ENCODE assay signal across 26 mouse cellular contexts in the genomic region with DNA sequence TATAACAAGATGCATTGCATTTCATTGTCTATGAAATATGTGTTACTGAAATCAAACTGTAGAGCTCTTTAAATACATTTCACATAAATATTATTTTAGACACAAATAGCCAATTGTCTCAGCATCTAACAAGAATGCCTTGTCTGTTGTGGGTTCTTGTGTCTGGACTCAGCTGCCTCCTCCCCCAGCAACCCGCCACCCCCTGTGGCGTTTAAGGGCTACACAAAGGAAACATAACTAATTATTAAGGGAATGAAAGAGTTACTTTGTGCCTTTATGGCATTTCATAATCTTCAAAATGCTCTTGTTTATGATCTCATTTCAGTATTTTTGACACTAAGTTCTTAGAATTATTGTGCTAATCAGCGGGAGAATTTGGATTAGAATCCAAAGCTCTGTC.
"Had no signal": no experiment of that assay in that cellular context is flagged by ENCODE, and none has a peak within 500 bp of the region (broad histone marks: within the 10 kb centered on the region; RNA-seq: fewer than 3 reads in every experiment).

No protein-coding gene starts in this region.

- H3K27me3 ChIP-seq: embryonic facial prominence, embryonic 12.5 days; embryonic facial prominence, embryonic 13.5 days; embryonic facial prominence, embryonic 15.5 days; forebrain, embryonic 12.5 days; forebrain, embryonic 13.5 days; forebrain, embryonic 15.5 days had no signal

- DNase-seq: cerebellum, adult 8-10 months; cerebellum, adult 9-10 months; cerebellum, adult 9-11 months; cerebellum, postnatal 14 days; cerebellum, postnatal 25 days; cerebellum, postnatal 36 days; embryo, embryonic 11 days; forebrain, postnatal 0 days; gastrocnemius, adult 2 months; gastrocnemius, postnatal 14 days; gastrocnemius, postnatal 25 days; gastrocnemius, postnatal 36 days; heart, adult 11 months; heart, adult 18-20 months; heart, adult 2 months had no signal

- H3K36me3 ChIP-seq: embryonic facial prominence, embryonic 10.5 days; embryonic facial prominence, embryonic 12.5 days; embryonic facial prominence, embryonic 13.5 days; embryonic facial prominence, embryonic 15.5 days; forebrain, embryonic 10.5 days; forebrain, embryonic 12.5 days; forebrain, embryonic 15.5 days had no signal

- ATAC-seq: forebrain, embryonic 13.5 days; forebrain, embryonic 14.5 days; forebrain, embryonic 15.5 days; forebrain, embryonic 16.5 days; forebrain, postnatal 0 days had no signal

- H3K4me3 ChIP-seq: embryonic facial prominence, embryonic 10.5 days; embryonic facial prominence, embryonic 12.5 days; embryonic facial prominence, embryonic 13.5 days; embryonic facial prominence, embryonic 15.5 days; erythroblast, embryonic 14.5 days; forebrain, embryonic 10.5 days; forebrain, embryonic 12.5 days; forebrain, embryonic 13.5 days; forebrain, embryonic 15.5 days; gastrocnemius, adult 2 months; heart, adult 2 months had no signal

- H3K9me3 ChIP-seq: embryonic facial prominence, embryonic 10.5 days; embryonic facial prominence, embryonic 12.5 days; embryonic facial prominence, embryonic 13.5 days; embryonic facial prominence, embryonic 15.5 days; forebrain, embryonic 10.5 days; forebrain, embryonic 12.5 days; forebrain, embryonic 13.5 days; forebrain, embryonic 15.5 days had no signal

- H3K27ac ChIP-seq: embryonic facial prominence, embryonic 10.5 days; embryonic facial prominence, embryonic 12.5 days; embryonic facial prominence, embryonic 13.5 days; embryonic facial prominence, embryonic 15.5 days; forebrain, embryonic 10.5 days; forebrain, embryonic 12.5 days; forebrain, embryonic 13.5 days; forebrain, embryonic 15.5 days; gastrocnemius, adult 2 months; heart, adult 2 months had no signal

- H3K4me2 ChIP-seq: embryonic facial prominence, embryonic 12.5 days; embryonic facial prominence, embryonic 13.5 days; embryonic facial prominence, embryonic 15.5 days; forebrain, embryonic 12.5 days; forebrain, embryonic 13.5 days; forebrain, embryonic 15.5 days had no signal

- H3K9ac ChIP-seq: embryonic facial prominence, embryonic 12.5 days; embryonic facial prominence, embryonic 13.5 days; embryonic facial prominence, embryonic 15.5 days; forebrain, embryonic 12.5 days; forebrain, embryonic 13.5 days; forebrain, embryonic 15.5 days; forebrain, postnatal 0 days had no signal

- H3K4me1 ChIP-seq: embryonic facial prominence, embryonic 10.5 days; embryonic facial prominence, embryonic 12.5 days; embryonic facial prominence, embryonic 13.5 days; embryonic facial prominence, embryonic 15.5 days; forebrain, embryonic 12.5 days; forebrain, embryonic 15.5 days had no signal
